Mouse (Mus musculus) CH12.LX (cell line): ENCODE measurements around the gene Pck1. TPM values are rescaled to one million over a fixed set of nuclear protein-coding genes. Genes with fewer than 3 reads are reported as not detected.

Source experiments
- DNase-seq: peaks from one replicate; pipeline ENCODE4 v3.0.0-alpha.2; 2013; ENCODE audit errors: extremely low read depth
- H3K27ac ChIP-seq: 2 replicates; pipeline ENCODE4 v1.5.1; 2012; ENCODE audit warnings: low read depth, mild to moderate bottlenecking, control low read depth, moderate library complexity; ENCODE audit not compliant: insufficient read depth
- H3K27me3 ChIP-seq: replicated peaks from 2 replicates; pipeline ENCODE3; 2012; ENCODE audit warnings: inconsistent platforms
- H3K36me3 ChIP-seq, 2 experiments: replicated peaks in 1 of 2; 2 replicates each; pipeline versions ENCODE3 to v1.6.1; 2012; ENCODE audit warnings: inconsistent platforms in 1 of 2, low read length in 1 of 2, mild to moderate bottlenecking in 1 of 2, mixed read lengths in 1 of 2, moderate library complexity in 1 of 2; ENCODE audit not compliant: control insufficient read depth in 1 of 2, insufficient read depth in 1 of 2
- H3K4me1 ChIP-seq, 2 experiments: 2 replicates each; pipeline ENCODE4 v1.6.1; 2012; ENCODE audit warnings: inconsistent platforms in 1 of 2, moderate library complexity in 1 of 2; ENCODE audit not compliant: insufficient read depth in 2 of 2, control insufficient read depth in 1 of 2
- H3K4me2 ChIP-seq: 2 replicates; pipeline ENCODE4 v1.6.1; 2012; ENCODE audit warnings: low read depth, mild to moderate bottlenecking, control low read depth; ENCODE audit not compliant: poor library complexity, insufficient read depth, severe bottlenecking
- H3K4me3 ChIP-seq, 3 experiments: fragments of 150-350 bp in 1 of 3; sonication (generic) in 1 of 3; replicated peaks in 1 of 3; 2 replicates each; pipeline versions ENCODE3 to v1.5.1; 2011 to 2012; ENCODE audit warnings: low read depth in 2 of 3, low read length in 2 of 3, mild to moderate bottlenecking in 2 of 3, moderate library complexity in 2 of 3, control low read depth in 1 of 3, improper control_type of control experiment in 1 of 3, inconsistent platforms in 1 of 3, mixed read lengths in 1 of 3; ENCODE audit not compliant: poor library complexity in 1 of 3
- H3K79me2 ChIP-seq: replicated peaks from 2 replicates; pipeline ENCODE4 v1.6.1; 2012; ENCODE audit warnings: mild to moderate bottlenecking, moderate library complexity; ENCODE audit not compliant: control insufficient read depth, poor library complexity, insufficient read depth, severe bottlenecking; ENCODE audit errors: extremely low read depth
- H3K9ac ChIP-seq: 2 replicates; pipeline ENCODE4 v1.6.1; 2012; ENCODE audit warnings: low read depth, mild to moderate bottlenecking, control low read depth, moderate library complexity; ENCODE audit not compliant: insufficient read depth
- H3K9me3 ChIP-seq: replicated peaks from 2 replicates; pipeline ENCODE3; 2012; ENCODE audit warnings: low read length, inconsistent platforms, mixed read lengths
- CHD2 ChIP-seq: IDR thresholded peaks from 2 replicates; pipeline ENCODE4 v1.6.1; 2011; ENCODE audit warnings: low read length, improper control_type of control experiment
- CTCF ChIP-seq, 2 experiments: IDR thresholded peaks in 1 of 2; conservative IDR thresholded peaks in 1 of 2; 2 replicates each; pipeline ENCODE4 v1.5.1; 2011 to 2012; ENCODE audit warnings: low read depth in 2 of 2, low read length in 2 of 2, improper control_type of control experiment in 1 of 2, inconsistent platforms in 1 of 2, mild to moderate bottlenecking in 1 of 2, moderate library complexity in 1 of 2
- E2F4 ChIP-seq: IDR thresholded peaks from 2 replicates; pipeline ENCODE4 v1.6.1; 2011; ENCODE audit warnings: low read depth, low read length, improper control_type of control experiment; ENCODE audit not compliant: insufficient replicate concordance
- ELF1 ChIP-seq: IDR thresholded peaks from 2 replicates; pipeline ENCODE4 v1.6.1; 2014; ENCODE audit warnings: low read depth, mild to moderate bottlenecking, inconsistent platforms, low read length, improper control_type of control experiment
- EP300 ChIP-seq: IDR thresholded peaks from 2 replicates; pipeline ENCODE4 v1.6.1; 2011; ENCODE audit warnings: low read length, improper control_type of control experiment
- HCFC1 ChIP-seq: IDR thresholded peaks from 2 replicates; pipeline ENCODE4 v1.6.1; 2012; ENCODE audit warnings: low read depth, mild to moderate bottlenecking, inconsistent platforms, low read length, improper control_type of control experiment
- IRF4 ChIP-seq: IDR thresholded peaks from 2 replicates; pipeline ENCODE4 v1.6.1; 2014; ENCODE audit warnings: low read depth, mild to moderate bottlenecking, inconsistent platforms, low read length, improper control_type of control experiment
- JUND ChIP-seq: conservative IDR thresholded peaks from 2 replicates; pipeline ENCODE4 v1.6.1; 2011; ENCODE audit warnings: low read depth, low read length, improper control_type of control experiment
- MAFK ChIP-seq: IDR thresholded peaks from 2 replicates; pipeline ENCODE4 v1.6.1; 2011; ENCODE audit warnings: low read length, improper control_type of control experiment; ENCODE audit not compliant: insufficient replicate concordance
- MAZ ChIP-seq: IDR thresholded peaks from 2 replicates; pipeline ENCODE4 v1.6.1; 2012; ENCODE audit warnings: low read depth, mild to moderate bottlenecking, inconsistent platforms, low read length, improper control_type of control experiment, moderate library complexity
- MEF2A ChIP-seq: IDR thresholded peaks from 2 replicates; pipeline ENCODE4 v1.6.1; 2014; ENCODE audit warnings: low read depth, mild to moderate bottlenecking, inconsistent platforms, low read length, improper control_type of control experiment, borderline replicate concordance
- MXI1 ChIP-seq: IDR thresholded peaks from 2 replicates; pipeline ENCODE4 v1.6.1; 2011; ENCODE audit warnings: mild to moderate bottlenecking, low read depth, low read length, improper control_type of control experiment
- MYC ChIP-seq: IDR thresholded peaks from 2 replicates; pipeline ENCODE4 v1.6.1; 2011; ENCODE audit warnings: low read depth, mild to moderate bottlenecking, improper control_type of control experiment, low read length
- NRF1 ChIP-seq: IDR thresholded peaks from 2 replicates; pipeline ENCODE4 v1.6.1; 2014; ENCODE audit warnings: low read depth, mild to moderate bottlenecking, inconsistent platforms, low read length, improper control_type of control experiment, moderate library complexity
- POLR2AphosphoS2 ChIP-seq: IDR thresholded peaks from 2 replicates; pipeline ENCODE4 v1.6.1; 2011; ENCODE audit warnings: low read depth, low read length, improper control_type of control experiment
- RAD21 ChIP-seq: IDR thresholded peaks from 2 replicates; pipeline ENCODE4 v1.6.1; 2011; ENCODE audit warnings: low read depth, mild to moderate bottlenecking, low read length, improper control_type of control experiment, moderate library complexity
- SIN3A ChIP-seq: IDR thresholded peaks from 2 replicates; pipeline ENCODE4 v1.6.1; 2012; ENCODE audit warnings: low read length, improper control_type of control experiment, inconsistent platforms
- SMC3 ChIP-seq: IDR thresholded peaks from 2 replicates; pipeline ENCODE4 v1.6.1; 2011; ENCODE audit warnings: low read depth, low read length, improper control_type of control experiment
- TBP ChIP-seq: conservative IDR thresholded peaks from 2 replicates; pipeline ENCODE4 v1.6.1; 2011; ENCODE audit warnings: low read depth, low read length, improper control_type of control experiment
- TCF12 ChIP-seq: IDR thresholded peaks from 2 replicates; pipeline ENCODE4 v1.6.1; 2014; ENCODE audit warnings: low read depth, mild to moderate bottlenecking, inconsistent platforms, low read length, improper control_type of control experiment
- UBTF ChIP-seq: IDR thresholded peaks from 2 replicates; pipeline ENCODE4 v1.6.1; 2012; ENCODE audit warnings: low read depth, mild to moderate bottlenecking, inconsistent platforms, low read length, improper control_type of control experiment, moderate library complexity
- USF1 ChIP-seq: IDR thresholded peaks from 2 replicates; pipeline ENCODE4 v1.6.1; 2014; ENCODE audit warnings: low read depth, mild to moderate bottlenecking, inconsistent platforms, low read length, improper control_type of control experiment
- USF2 ChIP-seq: conservative IDR thresholded peaks from 2 replicates; pipeline ENCODE4 v1.6.1; 2011; ENCODE audit warnings: low read depth, low read length, improper control_type of control experiment
- ZC3H11A ChIP-seq: IDR thresholded peaks from 2 replicates; pipeline ENCODE4 v1.6.1; 2012; ENCODE audit warnings: low read depth, mild to moderate bottlenecking, inconsistent platforms, low read length, improper control_type of control experiment
- ZMIZ1 ChIP-seq: IDR thresholded peaks from 2 replicates; pipeline ENCODE4 v1.6.1; 2012; ENCODE audit warnings: low read depth, mild to moderate bottlenecking, inconsistent platforms, low read length, improper control_type of control experiment
- dilution Hi-C: fragments of 300-500 bp; cut with MboI; formaldehyde crosslinking; loops from 2 replicates; pipeline ENCODE4 v1.14.3; 2020; ENCODE audit warnings: low sequenced_read_pairs; ENCODE audit not compliant: extremely low pct_unique_long_range_greater_than_20kb, extremely low pct_ligation_motif_present
- in situ Hi-C: fragments of 300-500 bp; cut with MboI; formaldehyde crosslinking; loops from 3 replicates; pipeline ENCODE4 v1.14.3; 2019; ENCODE audit warnings: low sequenced_read_pairs, low pct_ligation_motif_present, low pct_unique_long_range_greater_than_20kb, mixed read lengths
- polyA plus RNA-seq: library from polyadenylated mRNA; unstranded; fragments of >175 nt; gene quantifications from 2 replicates; pipeline ENCODE4 v1.2.1, GENCODE M21; 2012; ENCODE audit warnings: low read depth; ENCODE audit not compliant: insufficient read length
- total RNA-seq, 2 experiments: library from RNA; depleted of rRNA; stranded (reverse); fragments of 300-350 nt in 1 of 2; fragments of >200 nt in 1 of 2; gene quantifications; 2 replicates each; pipeline ENCODE4 v1.2.3; 2012 to 2014

Pck1 gene
- total and polyA plus RNA-seq, 3 experiments, result 0.08 to 0.13 (median 0.11) TPM

- in situ Hi-C loops, result loop anchor here (25.0 kb wide), 1 partner anchor 349 kb away; no protein-coding TSS in a partner anchor
- H3K4me3 ChIP-seq, result no peak overlapping the region
- DNase-seq, result peak; percentile 66
Observed at GRCm38 (mm10) chr2:173186047-173186943, 33.4 kb downstream of the Pck1 start.

GRCm38 (mm10) chr2:173187182-173187855 lies 34.5 kb downstream of the Pck1 start:
- dilution Hi-C loops, result no loop called here
- H3K4me2 ChIP-seq, result no peak overlapping the region
- TF ChIP-seq POLR2AphosphoS2 (no peak), ZC3H11A (no peak), NRF1 (no peak), MEF2A (no peak), MAFK (no peak), MXI1 (no peak), HCFC1 (no peak), MYC (no peak), RAD21 (no peak), JUND (no peak), USF2 (no peak), EP300 (no peak), TCF12 (no peak), SIN3A (no peak), UBTF (no peak), IRF4 (no peak), CHD2 (no peak), USF1 (no peak), MAZ (no peak), SMC3 (no peak)
- no peaks in the 10 kb centered on the region for H3K79me2 ChIP-seq
- no peak for DNase-seq
- no peak overlapping the region for H3K4me3 ChIP-seq
- H3K27ac ChIP-seq, result no peak overlapping the region
- H3K9me3 ChIP-seq, result no peaks in the 10 kb centered on the region
- H3K27me3 ChIP-seq, result peaks cover 65% of the 10 kb centered on the region
- no peak overlapping the region for H3K9ac ChIP-seq
- peaks cover 0 to 32% of the 10 kb centered on the region in 2 experiments; a peak in 2 of 4 replicates for H3K4me1 ChIP-seq
- H3K36me3 ChIP-seq, result no peaks in the 10 kb centered on the region
- in situ Hi-C loops, result loop anchor here (25.0 kb wide), 1 partner anchor 350 kb away; no protein-coding TSS in a partner anchor

More at GRCm38 (mm10) chr2:173186047-173186943, 33.4 kb downstream of the Pck1 start:
- Histone ChIP-seq H3K36me3 (no peaks in the 10 kb centered on the region), H3K27me3 (peaks cover 69% of the 10 kb centered on the region), H3K9ac (no peak overlapping the region), H3K27ac (no peak overlapping the region), H3K9me3 (no peaks in the 10 kb centered on the region), H3K4me2 (no peak overlapping the region), H3K79me2 (no peaks in the 10 kb centered on the region), H3K4me1 (peaks cover 0 to 32% of the 10 kb centered on the region in 2 experiments; a peak in 2 of 4 replicates)
- TF ChIP-seq RAD21 (peak; percentile 94), ZMIZ1 (no peak), CTCF (conservative IDR thresholded peaks at IDR 0.05 in 1 of 2, IDR thresholded peaks at IDR 0.05 in 1 of 2; ENCODE audit: low read depth in 2 of 2, low read length in 2 of 2) (peak in 1 of 2 experiments; percentile 93; a peak in 2 of 4 replicates), TBP (no peak), SMC3 (peak; percentile 98), E2F4 (no peak), ZC3H11A (peak; percentile 93), ELF1 (0 out of 2 replicates have a peak, but pooled peaks have one; percentile 21)
- dilution Hi-C loops, result no loop called here
